Mouse (Mus musculus) heart, adult 8-10 months (tissue): Measurements from ENCODE around the gene Mink1. TPM values are rescaled to one million over a fixed set of nuclear protein-coding genes. Genes with fewer than 3 reads are reported as not detected.
"Not testable (repeated sequence)": the region's sequence is repeated elsewhere in the genome, so short reads cannot be mapped to it uniquely, and the experiment has no call there.

Experiments used
- DNase-seq: peaks from one replicate; pipeline ENCODE4 v3.0.0; 2022; ENCODE audit warnings: low spot score
- total RNA-seq, 4 experiments: library from RNA; stranded (reverse); gene quantifications; 2 replicates each; pipeline ENCODE4 v1.2.4; 2022

The Mink1 gene
- 10 to 100 TPM; 47.8 to 52.8 (median 49.4) TPM for total RNA-seq

GRCm38 (mm10) chr11:70562287-70562994, at the start of gene Mink1:
Mink1 (plus strand) TSS chr11:70562881.
- peak; percentile 86 for DNase-seq

- DNase-seq = no peak
Measured at GRCm38 (mm10) chr11:70513520-70513919, 49.2 kb upstream of the Mink1 start.

- DNase-seq = no peak
Measured at GRCm38 (mm10) chr11:70514288-70514687, 48.4 kb upstream of the Mink1 start, which contains the start of gene Vmo1. Vmo1 (minus strand) TSS chr11:70514616.

GRCm38 (mm10) chr11:70516352-70516751, 46.3 kb upstream of the Mink1 start:
- DNase-seq = peak; percentile 60

GRCm38 (mm10) chr11:70518436-70518835, 44.2 kb upstream of the Mink1 start:
- DNase-seq = no peak

- DNase-seq = no peak
Measured at GRCm38 (mm10) chr11:70518923-70519322, 43.8 kb upstream of the Mink1 start, which contains the start of gene Gltpd2. Gltpd2 (plus strand) TSS chr11:70519196.

GRCm38 (mm10) chr11:70520178-70520769, 42.4 kb upstream of the Mink1 start:
- peak; percentile 33 for DNase-seq

GRCm38 (mm10) chr11:70523306-70523989, 39.2 kb upstream of the Mink1 start:
- DNase-seq = not testable (repeated sequence)

GRCm38 (mm10) chr11:70524782-70525181, 37.9 kb upstream of the Mink1 start:
- no peak for DNase-seq

GRCm38 (mm10) chr11:70525184-70525678, 37.5 kb upstream of the Mink1 start, which contains the start of gene Psmb6:
Psmb6 (plus strand) TSS chr11:70525367.
- peak; percentile 95 for DNase-seq

- no peak for DNase-seq
Measured at GRCm38 (mm10) chr11:70525726-70526125, 37.0 kb upstream of the Mink1 start.

GRCm38 (mm10) chr11:70526211-70526610, 36.5 kb upstream of the Mink1 start:
- DNase-seq = no peak

- DNase-seq = no peak
Measured at GRCm38 (mm10) chr11:70528610-70529009, 34.1 kb upstream of the Mink1 start.

- DNase-seq = not testable (repeated sequence)
Measured at GRCm38 (mm10) chr11:70531065-70531464, 31.6 kb upstream of the Mink1 start.

- no peak for DNase-seq
Measured at GRCm38 (mm10) chr11:70532839-70533238, 29.8 kb upstream of the Mink1 start, which contains the start of gene Gm40193. Gm40193 (minus strand) TSS chr11:70532939.

- no peak for DNase-seq
Measured at GRCm38 (mm10) chr11:70539423-70539822, 23.3 kb upstream of the Mink1 start.

- peak; percentile 83 for DNase-seq
Measured at GRCm38 (mm10) chr11:70539877-70540587, 22.6 kb upstream of the Mink1 start, which contains the start of gene Pld2. Pld2 (plus strand) TSS chr11:70540064.

GRCm38 (mm10) chr11:70540928-70541327, 21.8 kb upstream of the Mink1 start:
- DNase-seq = no peak

- no peak for DNase-seq
Measured at GRCm38 (mm10) chr11:70541415-70541814, 21.3 kb upstream of the Mink1 start.

- no peak for DNase-seq
Measured at GRCm38 (mm10) chr11:70544496-70544895, 18.2 kb upstream of the Mink1 start.

GRCm38 (mm10) chr11:70551526-70551925, 11.2 kb upstream of the Mink1 start:
- DNase-seq = no peak
